Mouse (Mus musculus) lung, postnatal 36 days (tissue): ENCODE measurements around the gene Cetn4.

Experiments used
- DNase-seq: peaks from one replicate; pipeline ENCODE4 v3.0.0; 2022; ENCODE audit warnings: mixed read lengths

The Cetn4 gene

GRCm38 (mm10) chr3:37299470-37299869, 13.0 kb downstream of the Cetn4 start:
- no peak for DNase-seq

- no peak for DNase-seq
These were observed 19.9 kb downstream of the Cetn4 start for GRCm38 (mm10) chr3:37292654-37293053.

- DNase-seq = no peak
These were observed 20.6 kb downstream of the Cetn4 start for GRCm38 (mm10) chr3:37291929-37292328.

- no peak for DNase-seq
These were observed 21.5 kb downstream of the Cetn4 start for GRCm38 (mm10) chr3:37290881-37291541.

GRCm38 (mm10) chr3:37289237-37289636, 23.3 kb downstream of the Cetn4 start:
- no peak for DNase-seq

DNA sequence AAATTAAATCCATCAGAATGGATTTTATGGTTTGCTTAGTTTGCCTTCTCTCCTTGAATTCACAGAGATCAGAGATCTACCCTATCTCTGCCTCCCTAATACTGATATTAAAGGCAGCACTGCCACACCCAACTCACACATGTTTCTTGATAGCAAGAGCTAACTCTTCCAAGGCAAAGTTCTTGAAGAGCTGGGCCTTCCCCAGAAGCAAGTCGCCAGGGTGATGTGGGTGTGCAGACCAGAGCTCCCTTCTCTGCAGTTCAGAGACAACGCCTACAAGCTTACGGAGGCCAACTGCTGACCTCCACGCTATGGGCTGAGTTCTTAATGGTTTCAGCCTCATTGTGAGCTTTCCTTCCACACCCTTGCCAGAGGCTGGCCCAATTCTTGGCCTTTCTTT, 29.3 kb downstream of the Cetn4 start:
- DNase-seq = no peak

GRCm38 (mm10) chr3:37282299-37282922, 30.1 kb downstream of the Cetn4 start:
- DNase-seq = no peak

- DNase-seq = no peak
These were observed 31.6 kb downstream of the Cetn4 start for GRCm38 (mm10) chr3:37280871-37281270.

DNA sequence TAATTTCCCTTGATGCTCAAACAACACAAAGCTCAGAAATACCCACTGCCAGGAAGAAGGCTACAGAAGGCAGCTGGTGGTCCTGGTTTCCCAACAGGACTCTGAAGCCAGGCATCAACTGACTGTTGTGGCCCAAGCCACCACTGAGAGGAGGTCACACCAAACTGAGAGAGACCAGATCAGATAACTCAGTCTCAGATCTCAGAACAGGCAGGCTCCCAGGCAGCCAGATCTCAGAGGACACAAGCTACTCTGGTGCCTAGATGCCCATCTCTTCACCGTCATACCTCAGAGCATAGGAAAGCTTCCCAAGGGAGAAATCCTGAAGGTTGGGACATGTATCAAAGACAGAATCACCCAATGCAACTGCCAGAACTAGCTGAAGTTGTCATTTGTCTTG, 32.3 kb downstream of the Cetn4 start:
- DNase-seq = no peak

GRCm38 (mm10) chr3:37274661-37275060, 37.8 kb downstream of the Cetn4 start:
- no peak for DNase-seq

DNA sequence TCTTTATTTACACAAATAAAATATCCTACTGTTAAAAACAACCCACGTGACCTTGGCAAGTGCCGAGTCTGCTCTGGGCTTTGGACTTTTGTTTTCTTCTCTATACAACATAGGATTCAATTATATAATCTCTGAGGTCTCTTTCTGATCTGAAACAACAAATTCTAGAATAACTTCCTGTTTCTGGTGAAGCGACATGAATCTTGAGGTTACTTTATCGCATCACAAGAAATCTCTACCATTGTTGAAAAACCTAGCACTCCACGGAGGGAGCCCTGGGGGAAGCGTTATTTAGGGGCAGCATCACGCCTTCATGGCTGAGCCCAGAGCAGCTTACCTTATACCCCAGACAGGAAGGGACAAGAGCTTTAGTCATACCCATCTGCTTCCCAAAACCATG, 39.4 kb downstream of the Cetn4 start:
- no peak for DNase-seq

- DNase-seq = peak; percentile 66
These were observed 41.3 kb downstream of the Cetn4 start for GRCm38 (mm10) chr3:37271209-37271608.

- no peak for DNase-seq
These were observed 42.6 kb downstream of the Cetn4 start for GRCm38 (mm10) chr3:37269926-37270325.

GRCm38 (mm10) chr3:37268338-37268737, 44.2 kb downstream of the Cetn4 start:
- no peak for DNase-seq

DNA sequence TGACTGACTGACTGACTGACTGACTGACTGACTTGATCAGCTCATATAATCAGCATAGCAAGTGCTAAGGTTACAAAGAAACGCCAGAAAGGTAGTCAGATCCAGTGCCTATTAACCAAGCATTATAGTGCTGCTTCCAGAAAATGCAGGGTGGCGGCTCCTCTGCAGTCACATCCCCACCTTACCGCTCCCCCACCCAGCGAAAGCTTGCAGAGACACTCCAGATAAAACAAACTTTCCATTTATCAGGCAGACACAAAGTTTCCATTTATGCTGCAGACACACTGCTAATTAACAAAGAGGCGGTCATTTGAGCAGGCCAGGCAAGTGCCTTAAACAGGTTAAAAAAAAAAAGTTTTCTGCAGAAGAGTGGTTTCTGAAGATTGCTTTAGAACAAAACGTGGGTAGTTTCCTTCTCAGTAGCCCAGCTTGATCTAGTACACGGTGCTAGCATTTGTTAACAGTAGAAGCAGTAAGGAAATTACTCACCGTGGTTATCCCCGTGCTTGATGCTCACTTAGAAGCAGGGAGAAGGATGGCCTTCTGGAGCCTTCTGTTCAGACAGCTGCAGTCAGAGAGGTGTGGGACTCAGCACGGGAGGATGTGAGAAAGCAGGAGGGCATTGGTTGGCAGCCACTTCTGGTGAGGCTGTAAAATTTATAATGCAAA, 53.0 kb downstream of the Cetn4 start:
- DNase-seq = no peak

DNA sequence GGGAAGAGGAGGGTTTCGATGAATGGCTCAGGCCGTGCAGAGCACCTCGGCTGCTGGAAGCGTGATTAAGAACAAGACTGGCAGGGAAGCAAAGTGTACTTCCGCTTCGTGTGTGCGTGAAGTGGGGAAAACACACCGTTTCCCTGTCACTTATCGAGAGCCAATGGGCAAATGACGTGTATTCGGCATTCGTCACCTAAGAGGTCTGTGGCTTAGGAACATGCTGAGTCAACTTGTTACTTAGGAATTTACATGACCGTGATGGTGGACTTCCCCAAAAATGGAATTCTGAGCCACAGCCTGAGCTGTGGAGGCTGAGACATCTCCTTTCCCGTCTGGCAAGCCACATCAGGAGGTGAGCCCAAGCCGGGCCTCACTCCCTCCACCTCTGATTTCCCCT, 54.7 kb downstream of the Cetn4 start:
- DNase-seq = no peak
